Mouse (Mus musculus) kidney, adult 2 months (tissue): ENCODE measurements around the gene Ypel1.

Experiments used
- CTCF ChIP-seq: fragments of 200-500 bp; conservative IDR thresholded peaks from 2 replicates; pipeline ENCODE4 v1.5.1; 2011; ENCODE audit warnings: low read depth, mild to moderate bottlenecking, control low read depth, low read length, moderate library complexity, mixed read lengths; ENCODE audit not compliant: insufficient read depth, insufficient read length
- POLR2A ChIP-seq: fragments of 200-500 bp; IDR thresholded peaks from one replicate; pipeline ENCODE4 v1.6.1; 2011; ENCODE audit warnings: low read depth, low read length, control low read depth

DNA sequence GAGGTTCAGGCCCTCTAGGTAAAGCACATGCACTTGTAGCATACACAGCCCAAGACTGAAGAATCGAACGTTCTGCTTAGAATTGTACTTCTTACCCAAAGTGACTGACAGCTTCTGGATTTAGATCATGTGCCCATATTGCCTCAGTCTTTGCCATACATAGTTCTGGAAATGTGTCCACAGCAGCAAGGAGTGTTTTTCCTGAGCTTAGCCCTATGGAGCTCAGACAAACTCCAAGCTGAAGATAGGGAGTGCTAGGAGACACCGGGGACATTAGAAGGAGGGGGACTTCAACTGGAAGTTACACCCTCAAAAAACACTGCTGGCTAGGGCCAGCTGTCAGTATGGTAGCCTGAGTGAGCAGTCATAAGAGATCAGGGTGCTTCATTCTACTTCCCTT is 28.8 kb upstream of the Ypel1 start:
- TF ChIP-seq POLR2A: no peak
- TF ChIP-seq CTCF: no peak
